Mouse (Mus musculus) limb, embryonic 15.5 days (tissue): Measurements from ENCODE around the gene Yif1b. TPM values are rescaled to one million over a fixed set of nuclear protein-coding genes. Genes with fewer than 3 reads are reported as not detected.

ENCODE experiments used
- ATAC-seq: fragments of 200-750 bp; cut with Nextera tagmentation; 2 replicates; pipeline ENCODE4 v1.8.0; 2017; ENCODE audit warnings: low read depth, moderate TSS enrichment; ENCODE audit not compliant: insufficient number of reproducible peaks, low FRiP score, low TSS enrichment
- H3K27ac ChIP-seq: fragments of 300-500 bp; sonication (generic); 2 replicates; pipeline ENCODE4 v1.5.1; 2015; ENCODE audit warnings: moderate library complexity, mild to moderate bottlenecking, inconsistent platforms
- H3K27me3 ChIP-seq: fragments of 300-500 bp; sonication (generic); 2 replicates; pipeline ENCODE4 v1.6.1; 2015; ENCODE audit warnings: inconsistent platforms
- H3K36me3 ChIP-seq: fragments of 300-500 bp; sonication (generic); 2 replicates; pipeline ENCODE4 v1.6.1; 2015; ENCODE audit warnings: inconsistent platforms
- H3K4me1 ChIP-seq: fragments of 300-500 bp; sonication (generic); 2 replicates; pipeline ENCODE4 v1.6.1; 2015; ENCODE audit warnings: inconsistent platforms
- H3K4me2 ChIP-seq: fragments of 300-500 bp; sonication (generic); 2 replicates; pipeline ENCODE4 v1.6.1; 2015; ENCODE audit warnings: mild to moderate bottlenecking, inconsistent platforms
- H3K4me3 ChIP-seq: fragments of 300-500 bp; sonication (generic); 2 replicates; pipeline ENCODE4 v1.5.1; 2015; ENCODE audit warnings: mild to moderate bottlenecking, inconsistent platforms
- H3K9ac ChIP-seq: fragments of 300-500 bp; sonication (generic); 2 replicates; pipeline ENCODE4 v1.6.1; 2015; ENCODE audit warnings: inconsistent platforms
- H3K9me3 ChIP-seq: fragments of 300-500 bp; sonication (generic); 2 replicates; pipeline ENCODE4 v1.6.1; 2016; ENCODE audit warnings: inconsistent platforms
- WGBS: fragments of 180-500 bp; shearing (Covaris S2); methylation state at CpG from one replicate; pipeline ENCODE4 v1.1.7; 2015; 5-methylcytosine and 5-hydroxymethylcytosine counted together
- polyA plus RNA-seq: library from polyadenylated mRNA; unstranded; fragments of >200 nt; fragmentation: Nextera tagmentation; extraction: Ambion mirVana; gene quantifications from 2 replicates; pipeline ENCODE4 v1.2.1, GENCODE M21; 2015

The Yif1b gene
- polyA plus RNA-seq, 1 experiment from 2014 or later, result 137 TPM

DNA sequence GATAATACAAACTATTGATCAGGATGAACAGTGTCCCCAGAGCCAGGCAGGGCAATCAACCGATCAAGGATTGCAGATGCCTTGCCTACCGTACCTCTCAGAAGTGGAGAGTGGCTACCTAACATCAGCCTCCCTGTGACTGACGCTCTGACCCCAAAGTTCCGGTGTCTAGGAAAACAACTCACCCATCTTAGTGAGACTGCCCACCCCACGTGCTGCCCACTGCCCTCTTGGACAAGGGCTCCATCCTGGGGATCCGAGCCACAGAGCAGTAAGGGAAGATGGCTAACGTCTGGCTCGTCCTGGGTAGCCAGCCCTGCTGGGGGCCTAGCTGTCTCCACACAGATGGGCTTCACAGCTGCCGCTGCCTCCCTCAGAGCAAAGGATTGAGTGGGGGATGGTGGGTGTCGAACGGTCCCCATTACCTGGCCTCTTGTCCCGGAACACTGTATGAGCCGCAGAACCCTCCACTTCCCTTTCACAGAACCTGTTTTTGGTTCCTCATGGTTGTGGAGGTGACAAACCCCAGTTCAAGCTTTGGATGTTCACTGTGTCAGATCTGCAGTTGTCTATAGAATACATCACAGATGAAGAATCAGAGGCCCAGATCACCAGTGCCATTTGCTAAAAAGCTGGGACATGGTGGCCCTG lies 56.1 kb downstream of the Yif1b start:
- Histone ChIP-seq H3K27me3 (no peaks in the 10 kb centered on the region), H3K9me3 (no peaks in the 10 kb centered on the region), H3K9ac (no peak overlapping the region), H3K27ac (no peak overlapping the region), H3K36me3 (no peaks in the 10 kb centered on the region), H3K4me1 (peaks cover 40% of the 10 kb centered on the region), H3K4me2 (no peak overlapping the region), H3K4me3 (no peak overlapping the region)
- no peak for ATAC-seq
- WGBS, result 69% methylated on average over 13 of the region's 13 CpGs

DNA sequence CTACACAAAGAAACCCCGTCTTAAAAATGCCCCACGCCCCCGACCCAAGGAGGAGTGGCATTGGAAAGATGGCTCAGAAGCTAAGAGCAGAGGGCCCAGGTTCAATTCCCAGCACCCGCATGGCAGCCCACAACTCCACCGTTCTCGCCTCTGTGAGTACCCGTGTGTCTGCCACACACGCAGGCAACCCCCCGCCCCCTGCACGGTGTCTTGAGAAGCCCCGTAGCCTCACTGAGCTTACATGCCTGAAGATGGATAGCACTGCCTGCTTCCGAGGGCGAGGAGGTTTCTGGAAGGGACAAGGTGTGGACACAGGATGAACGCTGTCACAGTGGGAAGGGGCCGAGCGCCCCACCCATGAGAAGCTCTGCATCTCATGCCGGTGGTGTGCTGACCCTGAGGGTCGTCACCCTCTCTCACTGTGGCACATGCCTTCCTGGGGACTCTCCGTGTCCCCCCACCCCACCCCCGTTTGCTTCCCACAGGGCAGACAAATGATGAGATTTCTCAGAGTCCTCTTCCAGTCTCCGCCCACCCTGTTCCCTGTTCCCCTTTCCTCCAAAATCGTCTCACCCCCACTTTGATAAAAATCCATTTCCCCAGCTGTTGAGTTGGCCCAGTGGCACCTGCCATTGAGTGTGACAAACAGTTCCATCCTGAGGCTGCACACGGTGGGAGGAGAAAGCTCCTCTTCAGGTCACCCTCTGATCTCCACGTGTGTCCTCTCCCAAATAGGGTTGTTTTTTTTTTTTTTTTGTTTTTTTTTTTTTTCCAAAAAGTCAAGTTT lies 57.9 kb downstream of the Yif1b start:
- Histone ChIP-seq H3K9me3 (no peaks in the 10 kb centered on the region), H3K4me3 (no peak overlapping the region), H3K9ac (no peak overlapping the region), H3K36me3 (no peaks in the 10 kb centered on the region), H3K27ac (no peak overlapping the region), H3K4me1 (peaks cover 30% of the 10 kb centered on the region), H3K27me3 (no peaks in the 10 kb centered on the region), H3K4me2 (no peak overlapping the region)
- no peak for ATAC-seq
- WGBS, result 82% methylated on average over 24 of the region's 24 CpGs

DNA sequence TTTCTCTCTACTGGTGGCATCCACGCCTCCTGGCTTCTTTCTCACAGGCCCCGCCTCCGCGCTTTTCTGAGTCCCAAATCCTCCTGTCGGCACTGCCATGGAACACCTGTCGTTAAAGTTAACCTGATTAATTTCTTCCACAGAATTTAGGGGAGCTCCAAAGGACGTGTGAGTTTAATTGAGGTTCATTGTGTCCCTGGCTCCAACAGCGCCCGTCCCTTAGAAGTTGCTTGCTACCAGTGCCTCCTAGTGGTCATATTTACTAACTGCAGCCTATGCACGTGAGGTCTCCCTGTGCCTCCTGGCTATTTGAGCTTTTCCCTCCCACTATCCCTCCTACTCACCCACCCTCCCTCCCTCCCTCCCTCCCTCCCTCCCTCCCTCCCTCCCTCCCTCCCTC lies 58.9 kb downstream of the Yif1b start:
- H3K4me2 ChIP-seq, result no peak overlapping the region
- no peaks in the 10 kb centered on the region for H3K36me3 ChIP-seq
- H3K9me3 ChIP-seq, result no peaks in the 10 kb centered on the region
- H3K9ac ChIP-seq, result no peak overlapping the region
- ATAC-seq, result no peak
- no peak overlapping the region for H3K4me3 ChIP-seq
- no peaks in the 10 kb centered on the region for H3K27me3 ChIP-seq
- H3K27ac ChIP-seq, result no peak overlapping the region
- 9% methylated on average over 10 of the region's 10 CpGs for WGBS
- peaks cover 23% of the 10 kb centered on the region for H3K4me1 ChIP-seq

Other genes starting within 250 kb of the Yif1b start
- 5.1 and 10.8 TPM in 2 replicates for gene Ryr1, start 113.2 kb upstream of the Yif1b start, polyA plus RNA-seq
- gene Rasgrp4, start 103.5 kb upstream of the Yif1b start, polyA plus RNA-seq, result 0.84 and 1.1 TPM in 2 replicates
- 19.7 and 22.1 TPM in 2 replicates for gene Fam98c, start 82.1 kb upstream of the Yif1b start, polyA plus RNA-seq
- gene Ggn, start 68.1 kb upstream of the Yif1b start, polyA plus RNA-seq, result 1.3 TPM in 2 replicates
- 2.4 and 3.1 TPM in 2 replicates for gene Spred3, start 67.9 kb upstream of the Yif1b start, polyA plus RNA-seq
- 254 and 271 TPM in 2 replicates for gene Psmd8, start 57.6 kb upstream of the Yif1b start, polyA plus RNA-seq
- 1.2 TPM in 2 replicates for gene Catsperg1, start 24.3 kb upstream of the Yif1b start, polyA plus RNA-seq
- 5.2 TPM in 2 replicates for gene Kcnk6, start 5.8 kb upstream of the Yif1b start, polyA plus RNA-seq
- 13.0 and 14.2 TPM in 2 replicates for gene 2200002D01Rik, start 10.1 kb downstream of the Yif1b start, polyA plus RNA-seq
- gene Spint2, start 43.6 kb downstream of the Yif1b start, polyA plus RNA-seq, result 187 and 194 TPM in 2 replicates
- 15.5 and 16.9 TPM in 2 replicates for gene Ppp1r14a, start 51.0 kb downstream of the Yif1b start, polyA plus RNA-seq
- 13.1 and 15.9 TPM in 2 replicates for gene Dpf1, start 65.6 kb downstream of the Yif1b start, polyA plus RNA-seq